Mouse (Mus musculus) heart, adult 10 weeks (tissue): ENCODE data around the gene Kcne4. TPM values are rescaled to one million over a fixed set of nuclear protein-coding genes. Genes with fewer than 3 reads are reported as not detected.

ENCODE experiments used
- polyA plus RNA-seq: library from polyadenylated mRNA; stranded (reverse); fragments of 350-450 nt; fragmentation: Illumina TruSeq; extraction: RNeasy Lipid Tissue Mini Kit (QIAGEN cat#74804); gene quantifications from one replicate; pipeline ENCODE4 v1.2.3, GENCODE M21; 2014; ENCODE audit warnings: low read depth, low replicate concordance

Gene Kcne4
- polyA plus RNA-seq, result 1.8 TPM

DNA sequence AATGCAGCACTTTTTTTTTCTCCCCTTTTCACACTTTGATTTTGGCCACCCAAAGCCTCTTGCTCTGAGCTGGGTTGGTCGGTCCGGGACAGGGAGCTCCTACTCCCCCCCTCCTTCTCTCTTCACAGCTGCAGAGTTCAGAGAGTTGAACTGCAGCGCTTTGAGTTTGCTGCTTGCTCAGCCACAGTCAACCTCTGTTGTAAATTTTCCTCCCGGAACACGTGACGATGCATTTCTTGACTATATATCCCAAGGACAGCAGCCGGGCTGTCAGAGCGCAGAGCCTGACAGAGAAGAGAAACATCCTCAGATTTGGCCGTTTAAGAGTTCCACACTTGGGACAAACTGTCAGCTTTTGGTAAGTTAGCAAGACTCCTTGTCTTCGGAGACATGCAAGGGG, at the start of gene Kcne4:
Gene Kcne4, plus strand, starts transcription at position 120 of the 400 bp plus-strand sequence.

Other genes with a start within 250 kb of the Kcne4 start
- gene Acsl3, start 158.9 kb upstream of the Kcne4 start, polyA plus RNA-seq, result 9.1 TPM
- 0.81 TPM for gene Utp14b, start 158.7 kb upstream of the Kcne4 start, polyA plus RNA-seq